Mouse (Mus musculus) heart, embryonic 12.5 days (tissue): ENCODE results near the gene Elovl4. TPM values are rescaled to one million over a fixed set of nuclear protein-coding genes. Genes with fewer than 3 reads are reported as not detected.

Source experiments
- ATAC-seq: fragments of 200-750 bp; cut with Nextera tagmentation; 2 replicates; pipeline ENCODE4 v1.8.0; 2017; ENCODE audit warnings: moderate TSS enrichment, moderate library complexity; ENCODE audit not compliant: insufficient number of reproducible peaks, low FRiP score
- H3K27ac ChIP-seq: fragments of 300-500 bp; sonication (generic); 2 replicates; pipeline ENCODE4 v1.5.1; 2016; ENCODE audit warnings: mild to moderate bottlenecking, moderate library complexity; ENCODE audit not compliant: poor library complexity, severe bottlenecking
- H3K27me3 ChIP-seq: fragments of 300-500 bp; sonication (generic); replicated peaks from 2 replicates; pipeline ENCODE4 v1.6.1; 2016; ENCODE audit warnings: mild to moderate bottlenecking, moderate library complexity
- H3K36me3 ChIP-seq: fragments of 300-500 bp; sonication (generic); 2 replicates; pipeline ENCODE4 v1.6.1; 2016; ENCODE audit warnings: mild to moderate bottlenecking, moderate library complexity
- H3K4me1 ChIP-seq: fragments of 300-500 bp; sonication (generic); replicated peaks from 2 replicates; pipeline ENCODE4 v1.6.1; 2016; ENCODE audit warnings: mild to moderate bottlenecking
- H3K4me2 ChIP-seq: fragments of 300-500 bp; sonication (generic); 2 replicates; pipeline ENCODE4 v1.6.1; 2016; ENCODE audit warnings: mild to moderate bottlenecking, moderate library complexity
- H3K4me3 ChIP-seq: fragments of 300-500 bp; sonication (generic); 2 replicates; pipeline ENCODE4 v1.5.1; 2016; ENCODE audit warnings: mild to moderate bottlenecking
- H3K9ac ChIP-seq: fragments of 300-500 bp; sonication (generic); 2 replicates; pipeline ENCODE4 v1.6.1; 2016; ENCODE audit warnings: mild to moderate bottlenecking, moderate library complexity
- H3K9me3 ChIP-seq: fragments of 300-500 bp; sonication (generic); replicated peaks from 2 replicates; pipeline ENCODE4 v1.6.1; 2016; ENCODE audit warnings: mild to moderate bottlenecking, moderate library complexity
- WGBS: fragments of 180-500 bp; shearing (Covaris S2); methylation state at CpG from one replicate; pipeline ENCODE4 v1.1.7; 2016; 5-methylcytosine and 5-hydroxymethylcytosine counted together
- polyA plus RNA-seq: library from polyadenylated mRNA; unstranded; fragments of >200 nt; fragmentation: Nextera tagmentation; extraction: Ambion mirVana; gene quantifications from 2 replicates; pipeline ENCODE4 v1.2.1, GENCODE M21; 2016

Gene Elovl4
- 4.0 and 4.7 TPM in 2 replicates for polyA plus RNA-seq

DNA sequence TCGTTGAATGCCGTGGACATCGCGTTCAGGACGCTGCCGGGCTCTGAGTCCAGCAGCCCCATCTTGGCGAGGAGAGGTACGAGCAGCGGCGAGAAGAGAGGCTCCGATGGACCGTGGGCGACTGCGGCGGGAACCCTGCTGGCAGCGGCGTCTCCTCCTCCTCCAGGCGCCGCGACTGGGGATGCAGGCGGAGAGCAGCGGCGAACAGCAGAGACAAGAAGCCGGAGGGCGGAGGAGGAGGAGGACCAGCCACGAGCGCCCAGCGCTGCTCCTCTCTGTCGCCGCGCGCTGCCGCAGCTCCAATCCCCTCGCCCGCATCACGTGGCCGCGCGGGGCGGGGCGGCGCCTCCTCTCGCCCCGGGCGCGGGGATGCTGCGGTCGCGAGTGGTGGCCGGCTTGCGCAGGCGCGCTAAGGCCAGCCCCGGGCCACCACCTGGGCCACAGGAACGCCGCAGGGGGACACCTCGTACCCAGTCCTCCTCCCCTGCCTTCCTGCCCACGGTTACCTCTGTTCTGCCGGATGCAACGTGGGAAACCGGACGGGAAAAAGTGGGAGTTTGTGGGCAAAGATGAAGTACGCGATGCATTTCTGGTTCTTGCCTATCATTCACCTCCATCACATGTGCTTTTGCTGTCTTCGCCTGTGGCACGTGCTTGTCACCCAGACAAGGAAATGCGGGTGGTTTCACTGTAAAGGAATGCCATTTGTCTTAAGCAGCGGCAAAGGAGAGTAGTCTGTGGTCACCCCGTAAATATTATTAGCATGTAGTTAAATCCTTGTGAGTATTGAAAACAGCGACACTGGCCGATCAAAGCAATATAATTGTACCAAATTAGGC is at the start of gene Elovl4:
Elovl4 (minus strand) TSS at position 301 of the 839 bp plus-strand sequence.
- WGBS = 2% methylated on average over 70 of the region's 71 CpGs
- H3K9me3 ChIP-seq = no peaks in the 10 kb centered on the region
- ATAC-seq = peak; percentile 80
- H3K36me3 ChIP-seq = no peaks in the 10 kb centered on the region
- peak within 1 kb of the TSS; percentile 64 for H3K9ac ChIP-seq
- H3K4me3 ChIP-seq = peak within 1 kb of the TSS; percentile 68
- H3K27me3 ChIP-seq = peaks cover 24% of the 10 kb centered on the region
- H3K4me1 ChIP-seq = peaks cover 8% of the 10 kb centered on the region
- no peak within 1 kb of the TSS for H3K27ac ChIP-seq
- peak within 1 kb of the TSS; percentile 100 for H3K4me2 ChIP-seq

DNA sequence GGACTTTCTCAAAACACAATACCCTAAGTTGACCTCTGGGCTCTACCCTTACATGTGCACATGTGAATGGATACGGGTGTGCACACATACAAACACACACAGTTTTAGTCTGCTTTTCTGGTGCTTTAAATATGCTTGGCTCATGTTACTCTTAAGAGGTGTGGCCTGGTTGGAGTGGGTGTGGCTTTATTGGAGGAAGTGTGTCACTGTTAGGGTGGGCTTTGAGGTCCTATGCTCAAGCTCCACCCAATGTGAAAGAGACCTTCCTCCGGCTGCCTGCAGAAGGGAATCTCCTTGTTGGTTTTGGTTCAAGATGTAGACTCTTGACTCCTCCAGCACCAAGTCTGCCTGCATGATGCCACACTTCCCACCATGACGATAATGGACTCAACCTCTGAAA is 46.4 kb upstream of the Elovl4 start:
- no peaks in the 10 kb centered on the region for H3K9me3 ChIP-seq
- H3K36me3 ChIP-seq = peaks cover 48% of the 10 kb centered on the region
- no peak overlapping the region for H3K9ac ChIP-seq
- ATAC-seq = no peak
- no peaks in the 10 kb centered on the region for H3K4me1 ChIP-seq
- H3K4me2 ChIP-seq = no peak overlapping the region
- no peak overlapping the region for H3K27ac ChIP-seq
- WGBS = 92% methylated on average over 3 of the region's 3 CpGs
- no peaks in the 10 kb centered on the region for H3K27me3 ChIP-seq
- no peak overlapping the region for H3K4me3 ChIP-seq

DNA sequence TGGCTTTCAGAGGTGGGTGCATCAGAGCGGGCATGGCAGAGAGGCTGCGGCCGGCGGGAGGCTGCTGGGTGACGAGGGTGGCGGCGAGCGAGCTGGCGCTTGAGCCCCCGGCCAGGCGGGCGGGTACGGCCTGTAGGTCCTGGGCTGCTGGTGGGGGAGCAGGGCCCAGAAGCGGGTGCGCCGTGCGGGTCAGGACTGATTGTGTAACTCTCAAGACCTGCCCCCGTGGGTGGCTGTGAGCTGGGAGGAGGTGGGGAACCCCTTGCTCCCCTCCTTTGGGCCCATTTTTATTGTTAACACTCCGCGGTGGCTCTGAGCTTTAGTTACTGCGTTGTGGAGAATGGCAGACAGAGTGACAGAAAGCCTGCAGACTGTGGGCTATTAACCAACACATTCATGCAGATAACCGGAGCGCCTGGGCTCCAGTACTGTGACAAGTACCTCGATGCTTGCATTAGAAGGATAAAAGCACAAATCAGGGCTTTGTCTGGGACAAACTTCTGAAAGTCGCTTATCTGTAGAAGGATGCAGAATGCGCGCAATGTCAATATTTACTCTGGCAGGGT is 28.8 kb upstream of the Elovl4 start:
- H3K4me1 ChIP-seq = peaks cover 11% of the 10 kb centered on the region
- peak; percentile 82 for ATAC-seq
- no peaks in the 10 kb centered on the region for H3K9me3 ChIP-seq
- WGBS = under 1% methylated on average over 27 of the region's 27 CpGs
- peak overlapping the region; percentile 96 for H3K4me3 ChIP-seq
- H3K27ac ChIP-seq = no peak overlapping the region
- peak overlapping the region; percentile 77 for H3K4me2 ChIP-seq
- no peaks in the 10 kb centered on the region for H3K27me3 ChIP-seq
- peaks cover 9% of the 10 kb centered on the region for H3K36me3 ChIP-seq
- peak overlapping the region; percentile 83 for H3K9ac ChIP-seq

- WGBS = 1% methylated on average over 38 of the region's 38 CpGs
- H3K27ac ChIP-seq = peak within 1 kb of the TSS; percentile 84
- H3K9ac ChIP-seq = peak within 1 kb of the TSS; percentile 83
- peak within 1 kb of the TSS; percentile 77 for H3K4me2 ChIP-seq
- peak within 1 kb of the TSS; percentile 96 for H3K4me3 ChIP-seq
- H3K36me3 ChIP-seq = peaks cover 5% of the 10 kb centered on the region; the same call in 1 of the 2 replicates
- no peaks in the 10 kb centered on the region for H3K9me3 ChIP-seq
- peaks cover 11% of the 10 kb centered on the region for H3K4me1 ChIP-seq
- peak; percentile 99 for ATAC-seq
- no peaks in the 10 kb centered on the region for H3K27me3 ChIP-seq
These were observed 28.0 kb upstream of the Elovl4 start, which contains the start of gene Ttk for GRCm38 (mm10) chr9:83833811-83834747. TSS of gene Ttk (plus strand) at chr9:83834689.

DNA sequence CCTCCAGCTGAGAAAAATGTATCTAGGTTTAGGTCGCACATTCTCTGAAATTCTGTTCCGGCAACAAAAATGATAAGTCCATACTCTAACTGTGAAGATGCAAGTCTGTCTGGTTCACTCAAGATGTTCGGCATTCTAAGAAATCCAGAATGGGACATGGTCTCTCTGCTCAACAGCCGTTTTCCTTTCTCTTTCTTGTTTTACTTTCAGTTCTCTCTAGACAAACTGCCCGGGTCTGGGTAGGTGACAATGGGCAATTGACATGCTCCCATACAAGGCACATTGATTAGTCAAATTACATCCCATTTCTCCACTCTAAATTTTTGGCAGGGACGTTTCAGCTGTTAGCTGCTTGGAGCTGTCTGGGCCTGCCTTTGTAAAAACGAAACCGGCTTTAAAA is 25.1 kb upstream of the Elovl4 start:
- no peak for ATAC-seq
- no peaks in the 10 kb centered on the region for H3K27me3 ChIP-seq
- 73% methylated on average over 8 of the region's 8 CpGs for WGBS
- peaks cover 6% of the 10 kb centered on the region for H3K4me1 ChIP-seq
- H3K9me3 ChIP-seq = no peaks in the 10 kb centered on the region
- H3K27ac ChIP-seq = no peak overlapping the region
- no peak overlapping the region for H3K4me2 ChIP-seq
- no peak overlapping the region for H3K9ac ChIP-seq
- peaks cover under 1% of the 10 kb centered on the region; the same call in 1 of the 2 replicates for H3K36me3 ChIP-seq
- H3K4me3 ChIP-seq = no peak overlapping the region

GRCm38 (mm10) chr9:83829896-83830295 is 23.8 kb upstream of the Elovl4 start:
- H3K4me1 ChIP-seq = peaks cover under 1% of the 10 kb centered on the region; the same call in 1 of the 2 replicates
- H3K27me3 ChIP-seq = no peaks in the 10 kb centered on the region
- no peak overlapping the region for H3K4me3 ChIP-seq
- 77% methylated on average over 5 of the region's 5 CpGs for WGBS
- H3K4me2 ChIP-seq = no peak overlapping the region
- H3K9me3 ChIP-seq = no peaks in the 10 kb centered on the region
- H3K36me3 ChIP-seq = no peaks in the 10 kb centered on the region
- no peak overlapping the region for H3K9ac ChIP-seq
- no peak overlapping the region for H3K27ac ChIP-seq
- ATAC-seq = no peak

DNA sequence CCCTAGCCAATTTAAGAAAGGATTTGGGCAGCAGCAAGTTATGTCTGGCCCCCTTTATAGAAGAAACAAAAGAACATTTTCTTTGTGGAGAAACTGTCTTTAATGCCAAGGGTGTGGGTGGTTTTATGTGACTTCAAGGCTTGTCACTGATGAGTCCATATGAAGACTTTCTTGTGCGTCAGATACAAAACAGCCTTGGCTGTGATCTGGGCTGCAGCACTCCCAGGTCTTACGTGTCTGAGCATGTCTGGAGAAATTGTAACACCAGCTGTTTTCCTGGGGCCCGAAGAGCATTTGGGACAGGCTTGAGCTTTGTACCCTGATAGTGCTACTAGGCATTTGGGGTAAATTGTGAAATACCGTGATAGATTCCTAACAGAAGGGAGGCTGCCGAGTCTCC is 16.8 kb upstream of the Elovl4 start:
- WGBS = 62% methylated on average over 5 of the region's 5 CpGs
- no peaks in the 10 kb centered on the region for H3K9me3 ChIP-seq
- H3K9ac ChIP-seq = no peak overlapping the region
- no peaks in the 10 kb centered on the region for H3K4me1 ChIP-seq
- ATAC-seq = no peak
- no peaks in the 10 kb centered on the region for H3K27me3 ChIP-seq
- H3K36me3 ChIP-seq = no peaks in the 10 kb centered on the region
- H3K4me3 ChIP-seq = no peak overlapping the region
- H3K4me2 ChIP-seq = no peak overlapping the region
- no peak overlapping the region for H3K27ac ChIP-seq

DNA sequence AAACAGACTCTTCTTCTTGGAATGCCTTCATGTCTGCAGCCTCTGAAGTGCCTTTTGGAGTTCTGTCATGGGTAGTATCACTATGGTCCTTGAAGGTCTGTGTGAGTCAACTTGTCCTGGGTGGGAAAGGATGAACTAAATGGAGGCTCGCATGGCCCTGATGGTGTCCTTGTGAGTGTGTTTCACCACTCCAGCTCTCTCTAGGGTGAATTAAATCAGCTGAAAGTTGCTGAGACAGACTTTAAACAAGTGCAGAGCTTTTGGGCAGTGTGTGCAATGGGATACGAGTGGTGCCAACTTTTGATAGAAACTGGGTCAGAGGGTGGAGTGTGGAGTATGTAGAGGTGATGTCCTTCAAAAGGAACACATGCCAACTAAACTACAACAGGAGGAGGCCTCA is 14.9 kb upstream of the Elovl4 start:
- Histone ChIP-seq H3K4me1 (no peaks in the 10 kb centered on the region), H3K9ac (no peak overlapping the region), H3K4me2 (no peak overlapping the region), H3K27me3 (no peaks in the 10 kb centered on the region), H3K36me3 (no peaks in the 10 kb centered on the region), H3K27ac (no peak overlapping the region), H3K9me3 (no peaks in the 10 kb centered on the region), H3K4me3 (no peak overlapping the region)
- 82% methylated on average over 2 of the region's 2 CpGs for WGBS
- no peak for ATAC-seq

DNA sequence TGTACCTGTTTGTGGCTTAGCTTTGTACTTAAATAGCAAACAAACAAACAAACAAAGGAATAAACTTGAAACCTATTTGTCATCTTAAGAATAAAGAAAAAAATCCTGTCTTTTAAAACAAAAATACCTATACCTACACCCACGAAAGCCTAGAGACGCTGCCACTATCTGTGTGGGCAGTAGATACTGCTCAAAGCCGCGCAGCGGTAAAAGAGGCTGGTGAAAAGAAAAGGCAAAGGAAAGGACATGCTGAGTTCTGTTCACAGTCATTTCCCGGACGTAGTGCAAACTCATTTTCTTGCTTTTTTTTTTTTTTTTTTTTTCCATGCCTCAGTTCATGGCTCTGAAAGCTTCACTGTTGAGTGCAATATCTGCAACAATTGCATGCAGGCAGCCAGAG is 13.1 kb upstream of the Elovl4 start:
- Histone ChIP-seq H3K4me2 (no peak overlapping the region), H3K9me3 (no peaks in the 10 kb centered on the region), H3K4me1 (no peaks in the 10 kb centered on the region), H3K27me3 (no peaks in the 10 kb centered on the region), H3K4me3 (no peak overlapping the region), H3K27ac (no peak overlapping the region), H3K36me3 (no peaks in the 10 kb centered on the region), H3K9ac (no peak overlapping the region)
- ATAC-seq = no peak
- 56% methylated on average over 7 of the region's 7 CpGs for WGBS

DNA sequence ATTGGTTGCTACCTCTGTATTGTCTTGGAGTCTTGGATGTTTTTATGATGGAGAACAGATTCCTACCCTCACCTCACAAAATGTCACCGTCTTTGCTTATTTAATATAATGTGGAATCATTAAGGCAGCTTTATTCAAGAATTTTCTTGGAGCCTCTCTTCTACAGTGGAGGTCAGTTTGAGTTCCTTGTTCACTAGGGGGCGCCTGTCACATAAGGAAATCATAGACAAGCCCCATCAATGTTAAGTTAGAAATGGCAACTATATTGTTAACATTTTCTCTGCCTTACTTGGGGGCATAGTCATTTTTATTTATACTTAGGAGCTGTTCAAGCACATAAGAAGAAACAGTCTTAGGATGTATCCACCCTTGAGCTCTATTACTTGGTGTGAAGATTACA is 1.5 kb upstream of the Elovl4 start:
- no peak for ATAC-seq
- Histone ChIP-seq H3K36me3 (no peaks in the 10 kb centered on the region), H3K27me3 (peaks cover 24% of the 10 kb centered on the region), H3K9me3 (no peaks in the 10 kb centered on the region), H3K9ac (no peak overlapping the region), H3K4me2 (no peak overlapping the region), H3K4me3 (no peak overlapping the region), H3K4me1 (peaks cover 8% of the 10 kb centered on the region), H3K27ac (no peak overlapping the region)
- WGBS = 4% methylated on average over 2 of the region's 2 CpGs
